Mouse (Mus musculus) heart, adult 8-10 months (tissue): ENCODE measurements around the gene Pou3f1. TPM values are rescaled to one million over a fixed set of nuclear protein-coding genes. Genes with fewer than 3 reads are reported as not detected.
"Not testable (repeated sequence)": the region's sequence is repeated elsewhere in the genome, so short reads cannot be mapped to it uniquely, and the experiment has no call there.

Source experiments
- DNase-seq: peaks from one replicate; pipeline ENCODE4 v3.0.0; 2022; ENCODE audit warnings: low spot score
- total RNA-seq, 4 experiments: library from RNA; stranded (reverse); gene quantifications; 2 replicates each; pipeline ENCODE4 v1.2.4; 2022

The Pou3f1 gene
- total RNA-seq, 4 experiments from 2014 or later, result 0.09 to 0.31 (median 0.14) TPM

DNA sequence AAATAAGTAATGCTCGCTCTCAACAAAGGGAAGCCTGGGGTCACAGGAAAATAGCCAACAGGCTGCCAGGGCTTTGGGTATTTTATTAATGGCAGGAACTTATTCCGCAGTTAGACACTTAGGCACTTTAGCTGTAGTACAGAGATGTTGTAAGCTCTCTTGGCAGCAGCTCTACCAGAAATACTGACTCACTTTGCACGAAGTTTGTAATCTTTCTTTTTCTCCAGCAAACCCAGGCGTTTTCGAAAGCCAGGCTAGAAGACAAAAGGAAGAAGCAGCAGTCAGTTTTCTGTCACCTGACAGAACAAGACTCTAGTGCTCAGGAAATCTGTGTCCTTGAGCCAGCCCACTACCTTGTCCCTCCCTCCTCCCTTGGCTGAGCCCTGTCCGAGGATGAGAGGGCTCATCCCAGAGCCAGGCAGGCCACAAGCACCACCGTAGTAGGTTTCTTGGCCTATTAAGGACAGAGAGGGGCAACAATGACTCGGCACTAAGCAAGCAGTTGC, 29.3 kb downstream of the Pou3f1 start:
- DNase-seq, result no peak

- no peak for DNase-seq
Measured at GRCm38 (mm10) chr4:124691455-124691854, 34.8 kb downstream of the Pou3f1 start.

GRCm38 (mm10) chr4:124692416-124692861, 35.8 kb downstream of the Pou3f1 start:
- no peak for DNase-seq

GRCm38 (mm10) chr4:124693135-124693894, 36.7 kb downstream of the Pou3f1 start, which contains the start of gene Utp11:
Gene Utp11 (minus strand): TSS chr4:124693600.
- peak; percentile 90 for DNase-seq

DNA sequence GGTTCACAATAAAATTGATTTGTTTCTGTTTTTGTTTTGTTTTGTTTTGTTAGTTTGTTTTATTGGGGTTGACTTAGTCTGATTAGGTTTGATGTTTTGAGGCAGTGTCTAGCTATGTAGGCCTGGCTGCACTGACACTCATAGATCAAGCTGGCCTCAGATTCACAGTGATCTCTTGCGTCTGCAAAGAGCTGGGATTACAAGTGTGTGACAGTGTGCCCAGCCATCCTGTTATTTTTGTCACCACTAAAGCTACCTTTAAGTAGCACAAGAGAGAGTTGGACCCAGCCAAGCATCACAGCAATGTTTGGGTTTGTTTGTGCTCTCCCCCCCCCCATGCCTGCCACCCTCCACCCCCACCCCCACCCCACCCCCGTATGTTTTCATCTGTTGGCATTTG, 38.0 kb downstream of the Pou3f1 start:
- no peak for DNase-seq

GRCm38 (mm10) chr4:124695786-124696516, 39.3 kb downstream of the Pou3f1 start:
- DNase-seq, result no peak

- DNase-seq, result no peak
Measured at GRCm38 (mm10) chr4:124699791-124700190, 43.2 kb downstream of the Pou3f1 start.

DNA sequence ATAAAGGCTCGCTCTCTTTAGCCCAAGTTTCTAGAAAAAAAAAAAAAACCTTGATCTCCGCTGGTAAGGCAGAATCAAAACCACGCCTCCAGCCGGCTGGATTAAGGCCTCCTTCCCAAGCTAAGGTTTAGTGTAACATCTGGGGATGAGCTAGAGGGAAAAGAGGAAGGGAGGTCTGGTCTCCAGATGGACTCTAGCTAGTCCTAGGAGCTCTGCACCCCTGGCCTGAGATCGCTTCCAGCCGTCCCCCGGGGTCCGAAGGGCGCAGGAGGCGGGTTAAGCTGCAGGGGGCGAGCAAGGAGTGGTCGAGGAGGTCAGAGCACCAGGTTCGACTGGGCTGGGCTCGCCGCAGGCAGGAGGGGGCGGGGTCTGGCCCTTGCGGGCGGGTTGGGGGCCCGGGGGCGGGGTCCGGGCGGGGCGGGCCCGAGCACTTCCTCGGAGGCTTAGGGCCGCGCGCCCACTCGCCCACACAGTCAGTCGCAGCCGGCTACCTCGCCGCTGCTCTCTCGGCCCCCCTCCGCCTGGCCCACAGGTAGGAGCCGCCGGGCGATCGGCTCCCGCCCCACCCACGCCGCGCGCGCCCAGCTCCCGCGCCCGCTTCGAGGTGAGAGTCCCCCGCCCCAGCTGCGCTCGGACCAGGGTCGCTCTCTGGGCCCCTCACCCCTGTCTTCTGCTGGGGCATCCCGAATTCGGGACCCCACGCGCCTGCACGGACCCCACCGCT, 43.8 kb downstream of the Pou3f1 start, which contains the start of gene Fhl3:
Gene Fhl3, plus strand, starts transcription at position 454 of the 724 bp plus-strand sequence.
- peak; percentile 50 for DNase-seq

DNA sequence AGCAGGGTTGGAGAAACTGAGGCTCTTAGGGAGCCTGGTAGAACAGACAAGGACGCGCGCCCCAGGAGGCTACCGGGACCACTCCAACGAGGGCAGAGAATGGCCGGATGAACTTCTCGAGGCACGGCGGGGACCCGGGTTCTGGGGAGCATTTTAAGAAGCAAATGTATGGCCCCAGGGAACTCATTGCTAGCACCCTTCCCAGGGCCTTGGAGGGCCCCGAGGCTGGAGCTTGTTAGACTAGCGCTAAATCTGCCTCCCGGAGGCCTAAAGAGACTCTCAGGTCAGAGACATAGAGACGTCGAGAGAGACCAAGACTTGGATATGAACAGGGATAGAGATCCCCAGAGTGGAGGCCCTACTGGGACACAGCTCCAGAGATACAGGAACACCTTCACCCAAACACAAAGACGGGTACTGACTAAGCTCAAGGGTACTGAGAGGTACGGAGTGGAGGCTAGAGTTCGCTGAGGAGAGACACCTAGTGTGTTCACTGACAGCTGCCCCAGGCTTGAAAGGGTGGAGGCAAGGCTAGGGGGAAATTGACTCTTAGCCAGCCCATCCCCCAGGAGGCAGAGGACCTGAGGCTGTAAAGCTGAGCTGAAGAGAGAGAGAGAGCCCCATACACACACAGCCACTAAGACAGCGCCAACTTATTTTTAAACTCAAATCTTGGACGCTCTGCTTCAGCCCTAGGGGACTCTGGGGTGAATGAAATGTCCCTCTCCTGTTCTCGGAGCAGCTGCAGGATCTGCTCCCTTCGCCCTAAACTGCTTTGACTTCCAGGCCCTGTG, 44.6 kb downstream of the Pou3f1 start:
- peak; percentile 51 for DNase-seq

- DNase-seq, result no peak
Measured at GRCm38 (mm10) chr4:124701916-124702315, 45.3 kb downstream of the Pou3f1 start.

- peak; percentile 42 for DNase-seq
Measured at GRCm38 (mm10) chr4:124703406-124703805, 46.8 kb downstream of the Pou3f1 start.

GRCm38 (mm10) chr4:124703881-124704796, 47.5 kb downstream of the Pou3f1 start:
- DNase-seq, result no peak

DNA sequence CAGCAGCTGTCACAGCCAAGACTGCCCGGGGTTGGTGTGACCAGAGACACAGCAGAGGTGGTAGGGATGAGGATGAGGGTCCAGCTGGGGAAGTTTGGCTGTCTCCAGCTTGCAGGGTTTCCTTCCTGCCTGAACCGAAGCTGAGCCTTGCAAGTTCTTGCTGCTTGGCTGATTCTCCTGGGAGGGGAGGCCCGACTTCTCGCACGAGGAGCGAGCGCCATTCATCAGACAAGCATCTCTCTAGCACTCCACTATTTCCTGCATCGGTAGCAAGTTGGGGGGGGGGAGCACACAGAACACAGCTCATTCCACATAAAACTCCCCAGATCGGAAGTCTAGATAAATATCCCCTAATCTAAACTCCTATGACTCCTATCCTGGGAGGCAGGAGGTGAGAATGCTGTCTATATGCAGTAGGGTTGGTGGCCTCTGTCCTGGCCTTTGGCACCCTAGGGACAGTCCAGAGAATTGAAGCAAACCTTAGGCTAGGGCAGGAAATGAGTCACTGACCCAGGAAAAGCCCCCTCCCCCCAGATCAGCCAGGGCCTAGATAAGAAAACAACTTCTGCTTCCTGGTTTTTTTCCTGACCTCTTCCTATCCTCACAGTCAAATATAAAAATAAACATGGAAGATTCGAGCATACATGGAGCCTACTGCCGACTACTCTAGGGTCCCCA, 48.3 kb downstream of the Pou3f1 start:
- DNase-seq, result peak; percentile 59

DNA sequence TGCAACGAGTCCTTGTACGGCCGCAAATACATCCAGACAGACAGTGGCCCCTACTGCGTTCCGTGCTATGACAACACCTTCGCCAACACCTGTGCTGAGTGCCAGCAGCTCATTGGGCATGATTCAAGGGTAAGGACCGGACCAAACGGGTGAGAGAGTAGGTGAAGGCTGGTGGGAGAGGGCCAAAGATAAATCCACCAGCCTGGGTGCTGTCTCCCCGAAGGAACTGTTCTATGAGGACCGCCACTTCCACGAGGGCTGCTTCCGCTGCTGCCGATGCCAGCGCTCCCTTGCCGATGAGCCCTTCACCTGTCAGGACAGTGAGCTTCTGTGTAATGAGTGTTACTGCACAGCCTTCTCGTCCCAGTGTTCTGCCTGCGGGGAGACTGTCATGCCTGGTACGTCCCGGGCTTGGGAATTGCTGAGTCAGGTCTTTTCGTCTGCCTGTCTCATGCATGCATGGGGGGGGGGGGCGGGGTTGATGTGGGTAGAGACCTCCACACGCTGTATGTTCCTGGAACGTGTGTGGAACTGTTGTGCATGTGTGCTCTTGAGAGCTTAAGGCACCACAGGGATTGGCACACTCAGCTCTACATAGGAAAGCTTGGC, 49.2 kb downstream of the Pou3f1 start:
- no peak for DNase-seq

GRCm38 (mm10) chr4:124707381-124708199, 51.0 kb downstream of the Pou3f1 start:
- DNase-seq, result not testable (repeated sequence)

DNA sequence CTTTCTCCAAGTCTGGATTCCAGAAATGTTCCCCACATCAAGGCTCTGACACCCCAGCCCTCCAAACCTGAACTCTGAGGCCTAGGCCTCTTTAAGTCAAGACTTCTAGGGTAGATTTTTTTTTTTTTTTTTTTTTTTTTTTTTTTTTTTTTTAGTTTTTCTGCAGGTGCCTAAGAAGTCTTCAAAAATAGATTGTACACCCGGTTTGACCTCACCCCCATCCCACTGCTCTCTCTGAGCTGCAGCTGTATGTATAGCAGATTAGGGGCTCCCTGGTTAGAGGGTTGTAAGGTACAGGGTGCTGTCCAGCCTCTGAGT, 51.6 kb downstream of the Pou3f1 start:
- not testable (repeated sequence) for DNase-seq

DNA sequence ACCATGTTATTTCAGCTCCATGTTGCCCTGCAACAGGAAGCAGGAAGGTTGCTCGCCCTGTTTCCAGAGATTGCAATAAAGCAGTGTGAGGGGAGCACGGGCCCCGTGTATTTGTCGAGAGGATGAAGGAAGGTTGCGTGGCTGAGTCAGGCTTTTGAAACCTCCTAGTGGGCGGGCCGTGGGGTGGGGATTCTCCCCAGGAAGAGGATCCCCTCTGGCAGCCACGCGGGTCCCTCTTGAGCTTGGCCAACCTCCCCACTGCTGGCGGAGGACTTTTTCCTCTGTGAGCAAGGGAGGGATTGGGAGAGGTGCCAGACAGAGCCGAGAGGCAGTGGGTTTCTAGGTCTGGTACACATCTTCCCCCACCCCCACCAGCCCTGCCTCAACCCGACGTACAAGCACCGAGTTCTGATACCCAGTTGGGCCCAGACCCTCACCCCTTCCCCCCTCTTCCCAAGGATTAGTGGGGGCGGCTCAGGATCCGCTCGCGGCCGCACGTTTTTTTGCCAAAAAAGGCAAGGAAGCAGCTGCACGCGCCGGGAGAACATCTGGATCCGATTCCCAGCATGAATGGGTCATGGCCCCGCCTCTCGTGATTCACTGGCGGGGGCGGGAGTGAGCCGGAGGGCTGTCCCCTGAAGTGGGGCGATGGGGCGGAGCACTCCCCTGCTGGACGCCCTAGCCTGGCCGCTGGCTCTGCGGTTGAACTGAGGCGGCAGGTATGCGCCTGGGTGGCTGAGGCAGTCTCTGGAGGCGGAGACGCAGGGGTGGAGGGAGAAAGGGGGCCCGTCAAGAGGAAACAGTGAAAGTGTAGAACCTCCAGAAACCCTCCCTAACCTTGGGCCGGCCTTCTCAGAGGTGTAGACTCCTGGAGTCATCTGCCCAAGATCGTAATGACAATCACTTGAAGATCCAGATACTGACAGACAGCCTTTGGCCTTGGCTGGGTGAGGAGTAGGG, 52.2 kb downstream of the Pou3f1 start:
- peak; percentile 93 for DNase-seq
